Mouse (Mus musculus): Measurements from ENCODE around the gene Fnip2. TPM values are rescaled to one million over a fixed set of nuclear protein-coding genes. Genes with fewer than 3 reads are reported as not detected.

The Fnip2 gene
- polyA plus RNA-seq, 1 experiment from 2014 or later = 4.0 TPM

DNA sequence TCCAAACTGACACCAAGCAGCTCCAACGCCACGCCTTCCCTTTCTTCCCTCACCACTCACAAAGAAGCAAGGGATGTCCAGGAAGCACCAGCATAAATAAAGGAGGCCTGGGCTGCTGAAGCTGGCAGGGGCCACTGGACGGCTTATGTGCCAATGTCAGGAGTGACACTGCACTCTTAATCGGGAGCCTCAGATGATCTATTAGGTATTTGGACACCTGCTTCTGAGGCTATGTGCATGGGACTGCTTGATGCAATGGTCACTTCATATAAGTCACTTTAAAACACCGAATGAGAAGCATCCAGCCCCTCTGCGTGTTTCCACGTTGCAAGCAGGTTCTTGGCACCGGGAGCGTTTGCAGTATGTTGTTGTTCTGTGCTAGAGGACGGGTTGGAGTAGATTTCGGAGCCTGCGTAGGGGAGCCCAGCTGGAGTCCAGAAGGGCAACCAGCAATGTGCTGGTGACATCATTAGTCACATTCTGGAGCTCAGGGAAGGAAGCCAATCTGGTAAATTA is 126.6 kb downstream of the Fnip2 start:
- Histone ChIP-seq H3K4me3 (ENCODE audit: low read depth, low read length) (no peak overlapping the region), H3K9ac (ENCODE audit: low read length) (no peak overlapping the region), H3K27ac (ENCODE audit: low read depth) (no peak overlapping the region), H3K9me3 (ENCODE audit: control insufficient read depth, low read length) (no peaks in the 10 kb centered on the region), H3K36me3 (ENCODE audit: control insufficient read depth, insufficient read depth, low read length) (no peaks in the 10 kb centered on the region), H3K4me1 (replicated peaks; ENCODE audit: control insufficient read depth, insufficient read depth, low read length) (no peaks in the 10 kb centered on the region), H3K4me2 (ENCODE audit: low read length) (no peak overlapping the region), H3K27me3 (replicated peaks; ENCODE audit: control insufficient read depth, insufficient read depth, low read length) (no peaks in the 10 kb centered on the region)
- ATAC-seq (replicated peaks; ENCODE audit: low FRiP score, low TSS enrichment, low read depth) (no peak), DNase-seq (ENCODE audit: low spot score) (no peak)
- 69% methylated on average over 12 of the region's 12 CpGs for WGBS

DNA sequence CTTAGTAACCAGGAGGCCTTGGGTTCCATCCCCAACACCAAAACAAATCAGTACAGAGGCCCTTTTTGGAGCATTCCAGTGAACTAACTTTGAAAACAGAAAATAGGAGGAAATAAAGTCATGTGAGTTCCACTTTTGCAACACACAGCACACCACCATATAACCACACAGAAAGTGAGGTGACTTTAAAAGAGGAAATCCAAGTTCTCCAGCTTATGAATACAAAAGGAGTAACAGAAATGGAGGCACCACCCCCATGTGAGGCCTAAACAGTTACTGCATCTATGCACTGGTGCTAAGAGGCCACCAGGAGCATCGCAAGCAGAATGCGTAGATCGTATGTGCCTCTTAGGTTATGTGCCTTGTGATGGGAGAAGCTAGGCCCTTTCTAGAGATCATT is 129.3 kb downstream of the Fnip2 start:
- Histone ChIP-seq H3K4me1 (replicated peaks; ENCODE audit: control insufficient read depth, insufficient read depth, low read length) (no peaks in the 10 kb centered on the region), H3K9me3 (ENCODE audit: control insufficient read depth, low read length) (no peaks in the 10 kb centered on the region), H3K27me3 (replicated peaks; ENCODE audit: control insufficient read depth, insufficient read depth, low read length) (no peaks in the 10 kb centered on the region), H3K4me2 (ENCODE audit: low read length) (no peak overlapping the region), H3K4me3 (ENCODE audit: low read depth, low read length) (no peak overlapping the region), H3K9ac (ENCODE audit: low read length) (no peak overlapping the region), H3K27ac (ENCODE audit: low read depth) (no peak overlapping the region), H3K36me3 (ENCODE audit: control insufficient read depth, insufficient read depth, low read length) (no peaks in the 10 kb centered on the region)
- DNase-seq (ENCODE audit: low spot score) (no peak), ATAC-seq (replicated peaks; ENCODE audit: low FRiP score, low TSS enrichment, low read depth) (no peak)
- WGBS = 87% methylated on average over 3 of the region's 3 CpGs

DNA sequence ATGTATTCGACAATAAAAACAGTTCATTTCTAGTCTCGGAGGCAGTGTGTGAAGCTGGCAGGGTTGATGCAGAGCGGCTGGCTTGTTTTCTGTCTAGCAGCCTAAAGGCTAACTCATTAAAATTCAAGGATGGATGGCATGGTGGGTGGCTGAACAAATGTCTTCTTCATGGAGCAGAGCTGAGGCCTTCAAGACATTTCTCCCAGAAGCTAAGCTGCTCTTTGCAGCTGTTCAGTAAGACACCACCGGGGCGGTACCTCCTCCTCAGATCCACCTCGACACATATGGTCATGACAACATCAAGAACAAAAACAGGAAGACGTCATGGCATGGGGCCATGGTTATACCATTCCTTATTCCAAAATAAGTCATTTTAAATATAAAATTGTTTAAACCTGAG is 131.4 kb downstream of the Fnip2 start:
- Histone ChIP-seq H3K4me3 (ENCODE audit: low read depth, low read length) (no peak overlapping the region), H3K9ac (ENCODE audit: low read length) (no peak overlapping the region), H3K36me3 (ENCODE audit: control insufficient read depth, insufficient read depth, low read length) (no peaks in the 10 kb centered on the region), H3K4me2 (ENCODE audit: low read length) (no peak overlapping the region), H3K9me3 (ENCODE audit: control insufficient read depth, low read length) (no peaks in the 10 kb centered on the region), H3K27ac (ENCODE audit: low read depth) (no peak overlapping the region), H3K27me3 (replicated peaks; ENCODE audit: control insufficient read depth, insufficient read depth, low read length) (no peaks in the 10 kb centered on the region), H3K4me1 (replicated peaks; ENCODE audit: control insufficient read depth, insufficient read depth, low read length) (no peaks in the 10 kb centered on the region)
- 89% methylated on average over 7 of the region's 7 CpGs for WGBS
- ATAC-seq (replicated peaks; ENCODE audit: low FRiP score, low TSS enrichment, low read depth) (no peak), DNase-seq (ENCODE audit: low spot score) (no peak)

DNA sequence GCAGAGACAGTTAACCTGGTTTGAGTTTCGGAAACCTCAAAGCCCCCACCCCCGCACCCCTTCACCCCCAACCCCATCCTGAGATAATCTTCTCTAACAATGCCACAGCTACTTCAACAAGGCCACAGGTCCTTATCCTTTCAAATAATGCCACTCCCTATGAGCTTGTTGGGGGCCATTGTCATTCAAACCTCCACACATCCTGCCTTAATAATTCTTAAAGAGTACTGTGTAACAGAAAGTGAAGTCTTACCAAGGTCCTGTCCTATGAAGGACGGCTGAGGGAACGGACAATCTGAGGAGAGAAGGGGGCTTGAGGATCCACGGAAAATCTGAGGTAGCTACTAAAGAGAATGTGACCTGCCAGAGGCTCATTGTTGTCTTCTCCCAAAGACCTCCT is 132.6 kb downstream of the Fnip2 start:
- Histone ChIP-seq H3K9ac (ENCODE audit: low read length) (no peak overlapping the region), H3K9me3 (ENCODE audit: control insufficient read depth, low read length) (no peaks in the 10 kb centered on the region), H3K27me3 (replicated peaks; ENCODE audit: control insufficient read depth, insufficient read depth, low read length) (no peaks in the 10 kb centered on the region), H3K4me2 (ENCODE audit: low read length) (no peak overlapping the region), H3K36me3 (ENCODE audit: control insufficient read depth, insufficient read depth, low read length) (no peaks in the 10 kb centered on the region), H3K27ac (ENCODE audit: low read depth) (no peak overlapping the region), H3K4me3 (ENCODE audit: low read depth, low read length) (no peak overlapping the region), H3K4me1 (replicated peaks; ENCODE audit: control insufficient read depth, insufficient read depth, low read length) (no peaks in the 10 kb centered on the region)
- 58% methylated on average over 5 of the region's 5 CpGs for WGBS
- DNase-seq (ENCODE audit: low spot score) (no peak), ATAC-seq (replicated peaks; ENCODE audit: low FRiP score, low TSS enrichment, low read depth) (no peak)

DNA sequence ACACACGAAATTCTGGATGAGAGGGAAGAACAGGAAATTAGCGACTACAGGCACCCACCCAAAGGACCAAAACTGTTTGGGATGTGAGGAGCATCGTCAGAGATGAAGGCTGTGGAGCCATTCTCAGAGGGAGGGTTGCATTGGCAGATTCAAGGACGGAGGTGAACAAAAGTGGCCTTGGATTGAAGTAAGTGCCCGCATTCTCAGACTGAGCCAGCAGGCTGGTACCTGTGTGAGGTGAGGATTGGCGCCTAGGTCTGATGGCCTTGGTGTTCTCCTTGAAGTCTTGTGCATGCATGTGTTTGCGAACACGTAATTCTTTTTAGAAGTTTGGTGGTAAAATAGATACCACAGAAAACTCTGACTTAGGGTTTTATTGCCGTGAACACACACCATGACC is 133.2 kb downstream of the Fnip2 start:
- Histone ChIP-seq H3K36me3 (ENCODE audit: control insufficient read depth, insufficient read depth, low read length) (no peaks in the 10 kb centered on the region), H3K9ac (ENCODE audit: low read length) (no peak overlapping the region), H3K27me3 (replicated peaks; ENCODE audit: control insufficient read depth, insufficient read depth, low read length) (no peaks in the 10 kb centered on the region), H3K4me1 (replicated peaks; ENCODE audit: control insufficient read depth, insufficient read depth, low read length) (no peaks in the 10 kb centered on the region), H3K4me2 (ENCODE audit: low read length) (no peak overlapping the region), H3K4me3 (ENCODE audit: low read depth, low read length) (no peak overlapping the region), H3K9me3 (ENCODE audit: control insufficient read depth, low read length) (no peaks in the 10 kb centered on the region), H3K27ac (ENCODE audit: low read depth) (no peak overlapping the region)
- 81% methylated on average over 9 of the region's 9 CpGs for WGBS
- ATAC-seq (replicated peaks; ENCODE audit: low FRiP score, low TSS enrichment, low read depth) (no peak), DNase-seq (ENCODE audit: low spot score) (no peak)

DNA sequence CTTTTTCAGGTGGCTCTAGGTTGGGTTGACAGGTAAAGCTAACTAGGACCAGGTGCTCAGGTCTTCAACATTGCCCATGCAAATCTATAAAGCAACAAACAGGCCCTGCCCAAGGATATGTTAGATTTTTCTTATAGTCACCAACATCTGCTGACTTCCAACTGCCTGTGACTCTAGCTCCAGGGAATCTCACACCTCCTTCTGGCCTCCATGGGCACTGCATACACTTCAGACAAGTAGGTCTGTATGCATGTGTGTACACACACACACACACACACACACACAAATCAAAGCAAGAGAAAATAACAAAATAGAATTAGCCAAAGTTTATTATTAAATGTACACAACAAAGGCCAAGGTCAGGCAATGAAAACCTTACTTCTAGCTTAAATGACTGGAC is 134.0 kb downstream of the Fnip2 start:
- Histone ChIP-seq H3K27me3 (replicated peaks; ENCODE audit: control insufficient read depth, insufficient read depth, low read length) (no peaks in the 10 kb centered on the region), H3K36me3 (ENCODE audit: control insufficient read depth, insufficient read depth, low read length) (no peaks in the 10 kb centered on the region), H3K9ac (ENCODE audit: low read length) (no peak overlapping the region), H3K4me3 (ENCODE audit: low read depth, low read length) (no peak overlapping the region), H3K27ac (ENCODE audit: low read depth) (no peak overlapping the region), H3K4me1 (replicated peaks; ENCODE audit: control insufficient read depth, insufficient read depth, low read length) (no peaks in the 10 kb centered on the region), H3K9me3 (ENCODE audit: control insufficient read depth, low read length) (no peaks in the 10 kb centered on the region), H3K4me2 (ENCODE audit: low read length) (no peak overlapping the region)
- DNase-seq (ENCODE audit: low spot score) = no peak
- ATAC-seq (replicated peaks; ENCODE audit: low FRiP score, low TSS enrichment, low read depth) = no peak

DNA sequence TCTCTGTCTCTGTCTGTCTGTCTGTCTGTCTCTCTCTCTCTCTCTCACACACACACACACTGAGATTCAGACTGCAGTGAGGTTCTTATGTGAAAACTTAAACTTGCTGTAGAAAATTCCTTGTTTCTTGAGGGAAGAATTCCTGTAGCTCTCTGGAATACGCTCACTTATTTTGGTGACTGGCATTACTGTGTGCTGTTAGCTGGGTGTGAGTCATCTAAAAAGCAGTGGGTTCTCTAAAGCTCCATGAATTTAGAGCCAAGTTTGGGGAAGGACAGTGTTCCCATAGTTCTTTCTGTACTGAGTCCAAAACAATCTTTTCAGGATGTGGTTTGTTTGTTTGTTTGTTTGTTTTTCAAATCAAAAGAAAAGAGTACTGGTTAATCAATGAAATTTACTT is 142.2 kb downstream of the Fnip2 start:
- DNase-seq (ENCODE audit: low spot score) (no peak), ATAC-seq (replicated peaks; ENCODE audit: low FRiP score, low TSS enrichment, low read depth) (no peak)
- Histone ChIP-seq H3K4me2 (ENCODE audit: low read length) (no peak overlapping the region), H3K27me3 (replicated peaks; ENCODE audit: control insufficient read depth, insufficient read depth, low read length) (no peaks in the 10 kb centered on the region), H3K9ac (ENCODE audit: low read length) (no peak overlapping the region), H3K4me1 (replicated peaks; ENCODE audit: control insufficient read depth, insufficient read depth, low read length) (no peaks in the 10 kb centered on the region), H3K4me3 (ENCODE audit: low read depth, low read length) (no peak overlapping the region), H3K36me3 (ENCODE audit: control insufficient read depth, insufficient read depth, low read length) (no peaks in the 10 kb centered on the region), H3K9me3 (ENCODE audit: control insufficient read depth, low read length) (no peaks in the 10 kb centered on the region), H3K27ac (ENCODE audit: low read depth) (no peak overlapping the region)
- WGBS = 88% methylated on average over 1 of the region's 1 CpGs

DNA sequence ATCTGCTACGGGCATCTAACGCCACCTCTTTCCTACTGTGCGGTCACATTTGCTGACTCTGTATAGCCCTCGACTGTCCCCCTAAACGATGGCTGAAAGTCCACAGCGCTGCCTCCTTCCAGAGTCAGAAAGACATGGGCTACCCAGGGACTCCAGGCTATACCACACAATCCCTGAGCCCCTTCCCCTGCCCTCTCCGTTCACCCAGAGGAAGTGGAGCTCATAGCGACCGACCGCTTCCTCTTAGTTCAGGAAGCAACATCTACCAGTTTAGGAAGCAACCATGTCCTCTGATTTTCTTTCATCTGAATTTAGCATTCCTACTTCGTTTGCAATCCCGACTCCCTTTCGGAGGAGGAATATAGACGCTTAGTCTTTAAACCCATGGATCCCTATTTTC is 148.7 kb downstream of the Fnip2 start:
- ATAC-seq (replicated peaks; ENCODE audit: low FRiP score, low TSS enrichment, low read depth) (no peak), DNase-seq (ENCODE audit: low spot score) (no peak)
- Histone ChIP-seq H3K27me3 (replicated peaks; ENCODE audit: control insufficient read depth, insufficient read depth, low read length) (no peaks in the 10 kb centered on the region), H3K9ac (ENCODE audit: low read length) (no peak overlapping the region), H3K4me2 (ENCODE audit: low read length) (no peak overlapping the region), H3K36me3 (ENCODE audit: control insufficient read depth, insufficient read depth, low read length) (no peaks in the 10 kb centered on the region), H3K4me1 (replicated peaks; ENCODE audit: control insufficient read depth, insufficient read depth, low read length) (no peaks in the 10 kb centered on the region), H3K4me3 (ENCODE audit: low read depth, low read length) (no peak overlapping the region), H3K27ac (ENCODE audit: low read depth) (no peak overlapping the region), H3K9me3 (ENCODE audit: control insufficient read depth, low read length) (no peaks in the 10 kb centered on the region)
- 88% methylated on average over 14 of the region's 14 CpGs for WGBS

DNA sequence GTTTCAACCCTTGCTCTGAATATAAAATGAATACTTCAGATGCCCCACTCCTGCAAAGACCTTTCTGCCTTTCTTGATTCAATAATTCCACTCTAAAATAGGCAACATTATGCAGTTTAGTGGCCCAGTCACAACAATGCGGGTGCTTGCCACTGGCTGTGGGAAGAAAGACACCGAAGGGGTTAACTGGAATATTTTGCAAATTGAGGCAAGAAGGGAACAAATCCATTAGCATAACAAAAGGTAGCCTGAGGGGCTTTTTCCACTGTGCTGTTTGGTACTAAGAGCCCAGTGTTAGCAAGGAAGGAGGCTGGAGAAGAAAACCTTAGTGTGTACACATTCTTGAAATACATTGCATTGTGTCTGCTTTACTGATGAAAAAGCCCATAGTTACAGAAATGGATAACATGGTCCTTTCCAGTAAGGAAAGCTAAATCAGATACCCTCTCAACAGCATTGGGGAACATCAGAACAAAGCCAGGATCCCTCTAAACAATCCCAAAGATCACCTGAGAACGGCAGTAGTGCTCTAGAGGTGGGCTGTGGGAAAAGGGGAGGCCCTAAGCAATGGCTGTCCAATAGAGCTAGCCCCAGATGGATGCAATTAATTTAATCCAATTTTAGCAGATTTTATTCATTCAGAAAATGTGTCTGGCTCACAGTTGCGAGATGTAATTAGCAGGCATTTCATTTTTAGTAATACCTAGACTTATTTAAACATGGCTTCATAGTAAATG is 150.5 kb downstream of the Fnip2 start:
- H3K4me2 ChIP-seq (ENCODE audit: low read length) = no peak overlapping the region
- H3K9me3 ChIP-seq (ENCODE audit: control insufficient read depth, low read length) = no peaks in the 10 kb centered on the region
- H3K9ac ChIP-seq (ENCODE audit: low read length) = no peak overlapping the region
- WGBS = 65% methylated on average over 4 of the region's 4 CpGs
- no peaks in the 10 kb centered on the region for H3K27me3 ChIP-seq (replicated peaks; ENCODE audit: control insufficient read depth, insufficient read depth, low read length)
- no peaks in the 10 kb centered on the region for H3K36me3 ChIP-seq (ENCODE audit: control insufficient read depth, insufficient read depth, low read length)
- DNase-seq (ENCODE audit: low spot score) (no peak), ATAC-seq (replicated peaks; ENCODE audit: low FRiP score, low TSS enrichment, low read depth) (no peak)
- H3K4me3 ChIP-seq (ENCODE audit: low read depth, low read length) = no peak overlapping the region
- H3K27ac ChIP-seq (ENCODE audit: low read depth) = no peak overlapping the region
- H3K4me1 ChIP-seq (replicated peaks; ENCODE audit: control insufficient read depth, insufficient read depth, low read length) = no peaks in the 10 kb centered on the region

All from intestine, embryonic 14.5 days (tissue).